Mouse (Mus musculus): ENCODE data around the gene Kcnj1. TPM values are rescaled to one million over a fixed set of nuclear protein-coding genes. Genes with fewer than 3 reads are reported as not detected.
A peak's percentile ranks its signal among the peaks of the same experiment; 100 is the strongest.

Kcnj1 gene
- polyA plus RNA-seq, 1 experiment, result not detected

DNA sequence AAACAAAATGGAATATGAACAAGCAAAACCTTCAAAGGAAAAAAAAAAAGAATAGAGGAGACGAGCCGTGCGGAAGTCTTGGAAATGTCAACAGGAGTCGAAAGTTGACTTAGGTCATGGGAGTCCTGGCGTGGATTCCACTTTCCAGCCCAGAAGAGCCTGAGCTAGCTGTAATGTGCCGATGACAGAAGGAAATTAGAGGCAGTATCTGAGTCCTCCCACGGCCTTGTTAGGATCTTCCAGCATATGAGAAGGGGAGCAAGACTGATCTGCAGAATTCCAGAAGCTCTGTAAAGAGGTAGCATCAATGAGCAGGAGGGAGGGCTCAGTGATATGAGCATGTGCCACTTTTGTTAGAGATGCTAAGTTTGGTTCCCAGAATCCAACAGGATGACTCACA lies 3.7 kb downstream of the Kcnj1 start:
- no peaks in the 10 kb centered on the region for H3K4me1 ChIP-seq (ENCODE audit: control insufficient read depth, insufficient read depth, insufficient read length, low read length)
- H3K27ac ChIP-seq (replicated peaks; ENCODE audit: low read depth, low read length), result no peak overlapping the region
- H3K4me3 ChIP-seq (ENCODE audit: insufficient read depth, low read depth, low read length), result no peak overlapping the region

DNA sequence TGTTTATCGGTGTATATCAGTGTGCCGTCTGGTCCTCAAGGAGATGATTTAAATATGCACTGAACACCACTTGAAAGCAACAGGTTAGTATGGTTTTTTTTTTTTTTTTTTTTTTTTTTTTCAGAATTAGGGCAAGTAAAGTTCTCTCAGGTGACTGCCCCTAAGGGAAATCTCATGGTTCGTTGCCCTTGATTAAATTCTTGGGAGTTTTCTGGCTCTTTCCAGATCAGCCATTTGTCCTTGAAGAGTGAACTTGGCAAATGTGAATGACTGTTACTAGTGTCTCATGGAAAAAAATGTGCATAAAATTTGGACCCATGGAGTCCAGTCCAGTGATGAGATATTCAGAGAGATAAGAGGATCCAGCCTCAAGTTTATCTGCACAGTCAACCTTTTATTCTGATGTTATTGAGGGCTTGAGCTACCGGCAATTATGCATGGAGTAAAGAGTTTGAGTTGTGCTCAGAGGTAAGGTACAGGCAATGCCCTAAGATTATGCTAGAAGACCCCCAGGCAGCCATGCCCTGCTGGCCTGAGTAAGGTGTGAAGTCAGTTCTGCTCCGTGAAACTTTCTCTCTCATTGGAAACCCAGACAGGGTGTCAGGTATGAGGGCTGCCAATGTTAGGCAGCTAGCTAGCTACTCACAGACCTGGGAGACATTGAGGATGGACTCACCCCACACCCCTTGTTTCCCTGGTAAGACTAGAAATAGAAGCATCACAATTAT lies 4.7 kb downstream of the Kcnj1 start:
- no peak overlapping the region for H3K27ac ChIP-seq (replicated peaks; ENCODE audit: low read depth, low read length)
- no peak overlapping the region for H3K4me3 ChIP-seq (ENCODE audit: insufficient read depth, low read depth, low read length)
- no peaks in the 10 kb centered on the region for H3K4me1 ChIP-seq (ENCODE audit: control insufficient read depth, insufficient read depth, insufficient read length, low read length)

DNA sequence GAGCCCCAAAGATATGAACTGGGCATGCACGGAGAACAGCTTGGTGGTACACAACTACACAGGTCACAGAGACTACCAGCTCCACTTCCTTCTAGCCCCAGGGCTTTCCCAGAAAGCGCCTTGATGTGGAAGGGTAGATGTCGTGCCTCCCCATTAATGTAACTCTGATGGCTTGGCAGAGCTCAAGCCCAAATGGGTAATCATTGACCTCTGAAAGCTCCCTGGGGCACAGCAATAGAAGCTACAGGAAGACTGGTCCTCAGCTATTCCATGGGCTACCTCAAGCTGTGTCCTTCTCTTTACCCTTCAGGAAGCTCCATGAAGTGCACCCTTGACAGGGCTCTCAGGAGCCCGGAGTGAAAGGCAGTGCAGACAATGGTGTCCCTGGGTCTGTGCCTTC lies 12.6 kb downstream of the Kcnj1 start:
- no peak overlapping the region for H3K4me3 ChIP-seq (ENCODE audit: insufficient read depth, low read depth, low read length)
- no peaks in the 10 kb centered on the region for H3K4me1 ChIP-seq (ENCODE audit: control insufficient read depth, insufficient read depth, insufficient read length, low read length)
- no peak overlapping the region for H3K27ac ChIP-seq (replicated peaks; ENCODE audit: low read depth, low read length)

DNA sequence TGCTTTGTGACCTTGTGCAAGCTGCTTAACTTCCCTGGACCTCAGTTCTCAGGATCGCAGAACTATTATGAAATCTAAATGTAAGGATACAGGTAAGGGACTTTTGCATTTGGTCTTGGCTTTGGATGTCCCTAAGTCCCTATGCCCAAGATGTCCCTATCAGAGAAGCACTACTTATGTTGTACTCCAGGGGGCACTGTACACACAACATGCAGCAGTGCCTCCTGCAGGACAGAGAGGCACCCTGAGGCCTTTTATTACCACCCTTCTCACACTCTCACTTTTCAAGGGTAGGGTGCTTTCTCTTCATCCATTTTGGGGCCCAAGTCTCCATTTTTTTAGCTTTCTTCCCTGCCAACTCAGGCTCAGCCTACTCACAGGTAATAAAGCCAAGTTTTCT lies 15.8 kb downstream of the Kcnj1 start:
- Histone ChIP-seq H3K4me1 (ENCODE audit: control insufficient read depth, insufficient read depth, insufficient read length, low read length) (no peaks in the 10 kb centered on the region), H3K4me3 (ENCODE audit: insufficient read depth, low read depth, low read length) (no peak overlapping the region)

DNA sequence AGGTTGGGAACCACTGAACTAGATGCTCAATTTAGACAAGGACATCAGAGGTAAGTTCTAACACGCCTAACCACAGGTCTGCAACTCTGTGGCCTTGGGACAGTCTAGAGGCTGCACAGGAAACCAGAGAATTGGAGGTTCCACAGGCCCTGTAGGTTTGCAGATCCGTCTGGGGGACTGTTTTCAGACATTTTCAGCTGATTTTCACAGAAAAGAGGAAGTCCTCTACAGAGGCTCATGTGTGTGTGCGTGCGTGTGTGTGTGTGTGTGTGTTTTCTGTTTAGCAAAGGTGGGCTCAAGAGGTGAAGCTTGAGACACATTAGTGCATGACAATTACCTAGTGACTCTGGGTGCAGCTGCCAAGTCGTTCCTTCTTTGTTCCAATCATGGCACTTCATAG lies 18.8 kb downstream of the Kcnj1 start:
- no peak overlapping the region for H3K4me3 ChIP-seq (ENCODE audit: insufficient read depth, low read depth, low read length)
- peaks cover 10% of the 10 kb centered on the region; the same call in 1 of the 2 replicates for H3K4me1 ChIP-seq (ENCODE audit: control insufficient read depth, insufficient read depth, insufficient read length, low read length)
- no peak overlapping the region for H3K27ac ChIP-seq (replicated peaks; ENCODE audit: low read depth, low read length)

More for the DNA sequence above, 15.8 kb downstream of the Kcnj1 start:
- H3K27ac ChIP-seq (replicated peaks; ENCODE audit: low read depth, low read length), result no peak overlapping the region

DNA sequence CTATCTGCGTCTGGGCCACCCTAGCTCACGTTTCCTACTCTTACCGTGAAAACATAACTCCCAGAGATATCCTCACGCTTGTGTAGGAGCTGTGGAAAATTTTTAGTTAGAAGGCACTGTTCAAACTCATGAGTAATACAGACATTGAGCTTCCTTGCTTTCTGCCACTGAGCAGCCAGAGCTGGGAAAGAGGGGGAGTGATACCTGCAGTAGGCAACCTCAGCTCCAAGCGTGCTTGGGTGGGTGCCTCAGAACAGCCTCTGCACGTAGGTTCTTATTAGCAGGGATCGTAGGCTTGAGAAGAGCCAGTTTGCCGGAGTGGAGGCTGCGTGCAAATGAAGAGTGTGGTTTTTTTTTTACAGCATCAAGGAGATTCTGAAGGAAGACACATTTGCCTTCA lies 19.4 kb downstream of the Kcnj1 start:
- Histone ChIP-seq H3K4me3 (ENCODE audit: insufficient read depth, low read depth, low read length) (no peak overlapping the region), H3K27ac (replicated peaks; ENCODE audit: low read depth, low read length) (no peak overlapping the region), H3K4me1 (ENCODE audit: control insufficient read depth, insufficient read depth, insufficient read length, low read length) (peaks cover 10% of the 10 kb centered on the region; the same call in 1 of the 2 replicates)

DNA sequence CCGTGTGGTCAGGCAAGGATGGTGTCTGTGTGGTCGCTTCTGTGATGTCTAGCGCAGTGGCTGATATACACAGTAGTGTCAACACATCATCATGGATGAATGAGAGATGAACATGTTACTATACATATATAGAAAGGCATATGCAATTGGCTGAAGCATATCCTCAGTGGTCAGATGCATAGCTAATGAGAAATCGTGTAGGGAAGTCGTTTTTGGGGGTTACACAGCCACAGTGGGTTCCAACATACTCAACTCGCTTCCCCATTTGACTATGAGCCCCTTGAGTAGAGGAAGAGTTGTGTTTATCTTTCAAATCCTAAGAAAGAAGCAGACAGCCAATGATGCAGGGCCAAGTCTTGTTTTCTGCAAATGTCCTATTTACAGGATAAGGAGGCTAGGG lies 20.4 kb downstream of the Kcnj1 start:
- no peak overlapping the region for H3K4me3 ChIP-seq (ENCODE audit: insufficient read depth, low read depth, low read length)
- no peak overlapping the region for H3K27ac ChIP-seq (replicated peaks; ENCODE audit: low read depth, low read length)
- H3K4me1 ChIP-seq (ENCODE audit: control insufficient read depth, insufficient read depth, insufficient read length, low read length), result peaks cover 10% of the 10 kb centered on the region; the same call in 1 of the 2 replicates

DNA sequence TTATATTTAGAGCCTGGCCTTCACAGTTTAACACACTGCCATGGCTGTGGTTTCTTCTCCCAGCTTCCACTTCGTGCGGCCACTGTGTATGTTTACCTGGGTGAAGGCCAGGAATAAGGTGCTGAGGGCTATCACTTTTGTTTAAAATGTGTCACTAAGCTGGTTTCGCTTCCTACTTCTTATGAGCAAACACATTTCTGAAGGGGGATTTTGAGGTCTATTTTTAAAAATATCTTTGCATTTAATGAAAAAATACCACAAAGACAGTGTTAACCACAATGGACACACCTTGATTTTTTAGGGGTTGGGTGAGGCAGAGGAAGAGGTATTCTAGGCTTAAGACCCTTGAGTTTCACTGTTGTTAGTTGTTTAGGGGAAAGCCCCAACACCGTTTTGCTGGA lies 22.5 kb downstream of the Kcnj1 start:
- Histone ChIP-seq H3K4me1 (ENCODE audit: control insufficient read depth, insufficient read depth, insufficient read length, low read length) (peaks cover 17% of the 10 kb centered on the region; the same call in 1 of the 2 replicates), H3K4me3 (ENCODE audit: insufficient read depth, low read depth, low read length) (no peak overlapping the region), H3K27ac (replicated peaks; ENCODE audit: low read depth, low read length) (peak overlapping the region; percentile 74)

DNA sequence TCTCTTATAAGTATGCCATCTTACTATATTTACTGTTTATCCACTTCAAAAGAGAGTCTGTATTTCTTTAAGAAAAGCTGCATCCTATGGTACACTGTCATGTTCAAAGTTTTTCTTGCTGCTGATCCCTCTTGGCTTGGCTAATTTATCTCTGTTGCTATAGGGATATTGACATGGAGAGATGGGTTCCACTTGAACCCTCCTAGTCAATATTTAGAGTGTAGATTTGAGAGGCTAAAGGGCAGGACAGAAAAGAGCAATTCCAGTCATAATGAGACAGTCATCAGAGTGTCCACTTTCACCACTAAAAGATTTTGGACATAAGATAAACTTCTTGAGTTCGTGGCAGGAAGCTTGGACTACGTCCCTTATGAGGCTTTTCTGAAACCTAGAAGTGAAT lies 27.9 kb downstream of the Kcnj1 start:
- Histone ChIP-seq H3K27ac (replicated peaks; ENCODE audit: low read depth, low read length) (peak overlapping the region; percentile 94), H3K4me3 (ENCODE audit: insufficient read depth, low read depth, low read length) (no peak overlapping the region), H3K4me1 (ENCODE audit: control insufficient read depth, insufficient read depth, insufficient read length, low read length) (peaks cover 16% of the 10 kb centered on the region; the same call in 1 of the 2 replicates)

DNA sequence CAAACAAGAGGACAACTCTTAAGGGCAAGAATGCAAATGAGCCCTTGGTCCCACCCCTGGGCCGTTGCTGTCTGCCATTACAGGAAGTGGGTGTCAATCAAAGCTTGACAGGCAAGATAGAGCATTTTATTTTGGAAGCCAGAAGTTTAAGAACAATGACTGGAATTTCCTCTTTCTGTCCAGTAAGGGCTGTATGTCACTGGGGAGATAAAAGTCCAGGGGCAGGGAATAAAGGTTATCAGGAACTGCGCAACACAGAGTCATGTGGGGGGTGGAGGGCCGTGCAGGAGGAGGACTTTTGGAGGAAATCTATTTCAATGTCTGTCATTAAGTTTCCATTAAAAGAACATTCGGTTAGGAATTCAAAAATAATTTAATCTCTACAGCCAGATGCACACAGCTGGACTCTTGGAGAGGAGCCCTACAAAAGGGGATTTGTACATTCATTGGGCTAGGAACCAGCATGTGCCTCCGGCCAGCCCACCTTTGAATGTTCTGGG lies 28.4 kb downstream of the Kcnj1 start:
- peaks cover 12% of the 10 kb centered on the region; the same call in 1 of the 2 replicates for H3K4me1 ChIP-seq (ENCODE audit: control insufficient read depth, insufficient read depth, insufficient read length, low read length)
- peak overlapping the region; percentile 94 for H3K27ac ChIP-seq (replicated peaks; ENCODE audit: low read depth, low read length)
- no peak overlapping the region for H3K4me3 ChIP-seq (ENCODE audit: insufficient read depth, low read depth, low read length)

DNA sequence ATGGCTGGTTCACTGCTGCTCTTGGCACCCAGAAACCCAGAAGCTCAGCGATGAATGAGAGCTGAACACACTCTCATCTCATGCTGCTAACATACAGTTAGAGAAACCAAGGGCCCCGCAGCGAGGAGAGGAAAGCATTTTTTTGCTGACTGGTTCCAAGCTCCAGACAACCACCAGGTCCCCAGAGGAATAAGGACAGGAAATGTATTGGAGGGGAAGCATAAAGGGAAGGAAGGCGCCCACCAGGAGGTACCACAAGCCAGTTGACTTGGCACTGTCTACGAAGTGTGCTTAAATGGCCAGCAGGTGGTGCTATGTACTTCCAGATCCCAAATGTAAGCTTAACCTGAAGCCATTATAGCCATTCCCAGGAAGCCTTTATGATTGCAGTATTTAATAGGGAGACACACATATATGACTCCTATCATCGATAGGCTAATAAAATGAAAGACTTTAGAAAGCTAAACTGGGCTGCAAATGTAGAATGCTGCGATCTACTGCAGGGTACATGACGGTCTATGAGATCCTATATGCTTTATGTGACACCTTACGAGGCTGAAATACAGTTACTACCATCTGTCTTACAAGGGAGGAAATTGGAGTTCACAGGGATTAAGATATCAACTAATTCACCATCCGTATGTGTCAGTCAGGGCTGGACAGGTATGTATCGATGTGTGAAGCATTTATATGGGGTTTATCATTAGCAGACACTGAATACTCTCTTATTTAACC lies 33.1 kb downstream of the Kcnj1 start:
- Histone ChIP-seq H3K4me3 (ENCODE audit: insufficient read depth, low read depth, low read length) (no peak overlapping the region), H3K27ac (replicated peaks; ENCODE audit: low read depth, low read length) (no peak overlapping the region), H3K4me1 (ENCODE audit: control insufficient read depth, insufficient read depth, insufficient read length, low read length) (peaks cover 3% of the 10 kb centered on the region; the same call in 1 of the 2 replicates)

DNA sequence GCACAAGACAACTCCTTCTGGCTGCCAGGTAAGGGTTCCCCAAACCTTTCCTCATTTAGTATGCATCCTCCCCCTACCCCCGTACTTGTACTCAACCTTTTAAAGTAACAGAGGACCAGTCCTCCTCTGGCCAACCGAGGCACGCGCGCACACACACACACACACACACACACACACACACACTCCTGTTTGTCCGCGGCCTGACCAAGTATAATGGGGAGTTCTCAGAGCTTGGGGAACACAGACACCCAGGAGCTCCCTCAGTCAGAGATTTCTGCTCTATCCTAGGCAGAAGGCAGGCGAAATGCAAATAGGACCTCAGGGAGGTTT lies 36.4 kb downstream of the Kcnj1 start:
- Histone ChIP-seq H3K4me1 (ENCODE audit: control insufficient read depth, insufficient read depth, insufficient read length, low read length) (no peaks in the 10 kb centered on the region; the same call in 1 of the 2 replicates), H3K27ac (replicated peaks; ENCODE audit: low read depth, low read length) (no peak overlapping the region), H3K4me3 (ENCODE audit: insufficient read depth, low read depth, low read length) (peak overlapping the region; percentile 58)

DNA sequence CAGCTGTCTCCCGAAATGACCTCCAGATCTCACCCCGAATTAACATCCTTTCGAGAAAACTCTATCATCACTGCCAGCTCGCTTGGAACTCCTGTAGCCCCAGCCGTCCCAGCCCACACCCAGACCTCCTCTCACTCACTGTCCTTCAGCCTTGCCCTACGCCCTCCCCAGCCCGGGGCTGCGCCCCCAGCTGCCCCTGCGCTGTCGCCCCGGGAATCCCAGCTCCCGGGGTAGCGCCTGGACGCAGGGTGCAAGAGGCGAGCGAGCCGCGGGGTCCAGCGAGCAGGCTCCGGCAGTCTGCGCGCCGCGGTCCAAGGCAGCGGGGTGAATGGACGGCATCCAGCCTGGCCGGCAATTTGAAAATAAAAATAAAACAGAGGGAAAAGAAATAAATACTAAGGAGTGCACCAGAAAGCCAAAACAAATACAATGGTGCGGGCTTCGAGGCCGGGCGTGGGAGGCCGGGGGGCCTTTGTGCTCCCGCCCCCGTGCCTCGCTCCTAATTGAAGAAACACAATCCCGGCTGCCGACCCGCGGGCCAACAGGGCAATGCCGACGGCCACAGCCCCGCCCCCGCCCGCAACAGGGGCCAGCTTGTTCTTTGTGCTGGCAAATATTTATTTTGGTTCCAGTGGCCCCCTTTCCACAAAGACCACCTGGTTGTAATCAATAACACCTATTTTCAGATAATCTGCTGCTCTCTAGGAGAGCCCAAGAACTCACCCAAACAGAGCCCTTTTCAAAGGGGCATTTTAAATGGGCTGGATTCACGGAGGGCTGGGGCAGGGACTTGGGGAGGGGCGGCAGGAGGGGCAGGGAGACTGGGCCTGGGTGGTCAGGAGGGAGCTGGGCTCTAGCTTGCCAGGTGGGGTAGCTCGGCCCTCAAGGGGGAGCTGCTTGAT lies 37.0 kb downstream of the Kcnj1 start:
- H3K27ac ChIP-seq (replicated peaks; ENCODE audit: low read depth, low read length), result no peak overlapping the region
- no peaks in the 10 kb centered on the region; the same call in 1 of the 2 replicates for H3K4me1 ChIP-seq (ENCODE audit: control insufficient read depth, insufficient read depth, insufficient read length, low read length)

DNA sequence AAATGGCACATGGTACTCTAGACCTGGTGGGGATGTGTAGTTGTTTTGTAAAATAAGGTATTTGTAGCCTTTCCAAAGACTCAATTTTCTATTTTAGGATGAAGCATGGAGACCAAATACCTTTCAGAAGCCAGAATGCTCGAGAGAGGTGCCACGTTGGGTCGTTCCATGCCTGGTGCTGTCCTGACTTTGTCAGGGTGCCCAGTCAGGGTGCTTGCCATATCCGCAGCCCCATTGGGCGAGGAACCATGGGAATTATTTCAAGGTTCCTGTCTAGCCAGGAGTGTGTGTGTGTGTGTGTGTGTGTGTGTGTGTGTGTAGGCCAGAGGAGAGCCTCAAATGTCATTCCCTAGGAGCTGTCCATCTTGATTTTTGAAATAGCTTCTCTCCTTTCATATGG lies 38.4 kb downstream of the Kcnj1 start:
- H3K4me3 ChIP-seq (ENCODE audit: insufficient read depth, low read depth, low read length), result no peak overlapping the region
- no peak overlapping the region for H3K27ac ChIP-seq (replicated peaks; ENCODE audit: low read depth, low read length)
- H3K4me1 ChIP-seq (ENCODE audit: control insufficient read depth, insufficient read depth, insufficient read length, low read length), result no peaks in the 10 kb centered on the region; the same call in 1 of the 2 replicates

More for the DNA sequence above, 37.0 kb downstream of the Kcnj1 start:
- H3K4me3 ChIP-seq (ENCODE audit: insufficient read depth, low read depth, low read length), result peak overlapping the region; percentile 58

DNA sequence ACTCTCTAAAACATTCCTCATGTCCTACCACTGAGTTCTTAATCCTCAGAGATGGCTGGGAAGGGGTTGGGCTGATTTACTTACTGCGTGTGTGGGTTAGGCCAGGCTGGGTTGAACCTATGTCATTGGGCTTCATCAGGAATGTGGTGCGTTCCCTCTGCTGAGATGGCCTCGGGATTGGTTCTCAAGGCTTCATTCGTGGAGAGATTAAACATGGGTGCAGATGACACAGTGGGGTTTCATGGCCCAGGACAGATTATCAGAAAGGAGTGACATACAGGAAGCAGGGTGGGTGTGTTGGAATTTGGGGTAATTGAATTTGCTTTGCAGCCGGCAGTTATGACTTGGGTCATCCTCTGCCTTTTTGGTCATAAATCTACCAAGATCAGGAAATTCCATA lies 39.2 kb downstream of the Kcnj1 start:
- Histone ChIP-seq H3K27ac (replicated peaks; ENCODE audit: low read depth, low read length) (no peak overlapping the region), H3K4me1 (ENCODE audit: control insufficient read depth, insufficient read depth, insufficient read length, low read length) (no peaks in the 10 kb centered on the region; the same call in 1 of the 2 replicates), H3K4me3 (ENCODE audit: insufficient read depth, low read depth, low read length) (no peak overlapping the region)
